Mouse (Mus musculus): ENCODE results near the gene Mthfd2l.

DNA sequence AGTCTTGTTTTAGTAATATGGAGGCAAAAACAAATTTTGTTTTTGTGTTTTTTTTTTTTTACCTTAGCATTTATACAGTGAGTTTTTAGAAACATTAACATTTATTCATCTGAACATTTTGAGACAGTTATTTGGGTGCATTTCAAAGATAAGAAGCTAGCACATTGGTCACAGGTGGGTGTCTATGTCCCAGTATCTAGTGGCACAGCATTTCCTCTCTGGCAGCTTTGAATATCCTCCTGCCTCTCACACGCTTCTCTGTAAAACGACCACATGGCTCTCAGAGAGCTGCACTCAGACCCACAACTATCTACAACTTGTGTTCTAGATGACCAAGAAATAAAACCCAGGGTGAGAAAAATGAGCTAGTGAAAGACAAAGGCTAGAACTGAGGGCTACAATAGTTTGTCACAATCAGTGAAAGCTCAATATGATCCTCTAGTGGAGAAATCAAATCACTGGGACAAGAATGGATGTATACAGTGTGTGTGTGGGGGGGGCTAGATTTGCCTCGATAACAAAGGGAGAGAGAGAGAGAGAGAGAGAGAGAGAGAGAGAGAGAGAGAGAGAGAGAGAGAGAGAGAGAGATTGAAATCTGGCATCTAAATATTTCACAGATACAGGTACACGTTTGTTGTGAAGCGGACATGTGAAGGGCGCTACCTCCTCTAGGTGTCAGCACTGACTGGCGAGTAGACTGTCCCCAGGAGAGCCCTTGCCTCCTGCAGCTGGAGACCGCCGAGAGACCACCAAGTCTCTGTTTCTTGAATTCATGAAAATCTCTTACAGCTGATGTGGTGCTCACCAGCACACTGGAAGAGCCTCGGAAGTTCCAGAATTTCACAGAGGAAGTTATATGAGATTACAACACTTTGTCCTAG is 28.3 kb upstream of the Mthfd2l start:
- TF ChIP-seq CTCF (IDR thresholded peaks at IDR 0.05; ENCODE audit: control insufficient read depth, insufficient read depth, insufficient read length) (no peak), USF1 (IDR thresholded peaks at IDR 0.05; ENCODE audit: low read depth) (no peak), MAX (IDR thresholded peaks at IDR 0.05) (no peak), CEBPB (IDR thresholded peaks at IDR 0.05; ENCODE audit: low read depth) (no peak), MYOG (IDR thresholded peaks at IDR 0.05; ENCODE audit: control insufficient read depth, extremely low read depth, insufficient read length) (no peak)

All from C2C12 (cell line).